Mouse (Mus musculus): ENCODE measurements around the gene Rnps1. TPM values are rescaled to one million over a fixed set of nuclear protein-coding genes. Genes with fewer than 3 reads are reported as not detected.
A peak's percentile ranks its signal among the peaks of the same experiment; 100 is the strongest.

Rnps1 gene
- total and polyA plus RNA-seq, 3 experiments, result 160 to 288 (median 255) TPM

- no peaks in the 10 kb centered on the region for H3K9me3 ChIP-seq (replicated peaks; ENCODE audit: low read length)
- TF ChIP-seq RAD21 (IDR thresholded peaks at IDR 0.05; ENCODE audit: low read depth, low read length) (no peak), ZMIZ1 (IDR thresholded peaks at IDR 0.05; ENCODE audit: low read depth, low read length) (no peak), MXI1 (IDR thresholded peaks at IDR 0.05; ENCODE audit: low read depth, low read length) (no peak), MAFK (IDR thresholded peaks at IDR 0.05; ENCODE audit: insufficient replicate concordance, low read length) (no peak), TCF12 (IDR thresholded peaks at IDR 0.05; ENCODE audit: low read depth, low read length) (no peak), JUN (IDR thresholded peaks at IDR 0.05; ENCODE audit: insufficient read depth, low read depth, low read length) (no peak), MAX (IDR thresholded peaks at IDR 0.05; ENCODE audit: low read length) (no peak), ELF1 (IDR thresholded peaks at IDR 0.05; ENCODE audit: low read depth, low read length) (no peak), UBTF (IDR thresholded peaks at IDR 0.05; ENCODE audit: low read depth, low read length) (no peak)
- no peak for DNase-seq (ENCODE audit: extremely low read depth)
- peaks cover 2 to 58% of the 10 kb centered on the region in 2 experiments for H3K36me3 ChIP-seq (replicated peaks in 1 of 2; ENCODE audit: control insufficient read depth in 1 of 2, insufficient read depth in 1 of 2, low read length in 1 of 2)
- no peak overlapping the region for H3K4me3 ChIP-seq (replicated peaks in 1 of 3; ENCODE audit: low read depth in 2 of 3, low read length in 2 of 3, poor library complexity in 1 of 3)
- no peaks in the 10 kb centered on the region for H3K4me1 ChIP-seq (ENCODE audit: control insufficient read depth in 1 of 2, insufficient read depth in 2 of 2)
- no peak overlapping the region for H3K4me2 ChIP-seq (ENCODE audit: insufficient read depth, low read depth, poor library complexity, severe bottlenecking)
- H3K9ac ChIP-seq (ENCODE audit: insufficient read depth, low read depth), result no peak overlapping the region
- no peak overlapping the region for H3K27ac ChIP-seq (ENCODE audit: insufficient read depth, low read depth)
- no peaks in the 10 kb centered on the region for H3K27me3 ChIP-seq (replicated peaks)
- in situ Hi-C loops (cut with MboI; ENCODE audit: low pct_ligation_motif_present, low pct_unique_long_range_greater_than_20kb, low sequenced_read_pairs) (no loop called here), dilution Hi-C loops (cut with MboI; ENCODE audit: extremely low pct_ligation_motif_present, extremely low pct_unique_long_range_greater_than_20kb, low sequenced_read_pairs) (no loop called here)
- H3K79me2 ChIP-seq (replicated peaks; ENCODE audit: control insufficient read depth, extremely low read depth, insufficient read depth, poor library complexity, severe bottlenecking), result no peaks in the 10 kb centered on the region
Measured at GRCm38 (mm10) chr17:24365863-24366262, 48.5 kb upstream of the Rnps1 start.

GRCm38 (mm10) chr17:24375094-24375712 is 39.2 kb upstream of the Rnps1 start:
- TF ChIP-seq PAX5 (IDR thresholded peaks at IDR 0.05; ENCODE audit: low read length), result no peak
- TF ChIP-seq ZNF384 (IDR thresholded peaks at IDR 0.05; ENCODE audit: low read depth, low read length), result peak; percentile 57
- TF ChIP-seq KAT2A (IDR thresholded peaks at IDR 0.05; ENCODE audit: insufficient replicate concordance, low read length), result no peak
- dilution Hi-C loops (cut with MboI; ENCODE audit: extremely low pct_ligation_motif_present, extremely low pct_unique_long_range_greater_than_20kb, low sequenced_read_pairs), result no loop called here
- Histone ChIP-seq H3K36me3 (replicated peaks in 1 of 2; ENCODE audit: control insufficient read depth in 1 of 2, insufficient read depth in 1 of 2, low read length in 1 of 2) (peaks cover 3 to 77% of the 10 kb centered on the region in 2 experiments), H3K27me3 (replicated peaks) (no peaks in the 10 kb centered on the region), H3K27ac (ENCODE audit: insufficient read depth, low read depth) (no peak overlapping the region), H3K4me2 (ENCODE audit: insufficient read depth, low read depth, poor library complexity, severe bottlenecking) (no peak overlapping the region), H3K9ac (ENCODE audit: insufficient read depth, low read depth) (no peak overlapping the region), H3K4me1 (ENCODE audit: control insufficient read depth in 1 of 2, insufficient read depth in 2 of 2) (peaks cover 3 to 17% of the 10 kb centered on the region in 2 experiments; a peak in 3 of 4 replicates), H3K4me3 (replicated peaks in 1 of 3; ENCODE audit: low read depth in 2 of 3, low read length in 2 of 3, poor library complexity in 1 of 3) (no peak overlapping the region), H3K79me2 (replicated peaks; ENCODE audit: control insufficient read depth, extremely low read depth, insufficient read depth, poor library complexity, severe bottlenecking) (no peaks in the 10 kb centered on the region), H3K9me3 (replicated peaks; ENCODE audit: low read length) (no peaks in the 10 kb centered on the region)
- DNase-seq (ENCODE audit: extremely low read depth), result no peak
- in situ Hi-C loops (cut with MboI; ENCODE audit: low pct_ligation_motif_present, low pct_unique_long_range_greater_than_20kb, low sequenced_read_pairs), result no loop called here

DNA sequence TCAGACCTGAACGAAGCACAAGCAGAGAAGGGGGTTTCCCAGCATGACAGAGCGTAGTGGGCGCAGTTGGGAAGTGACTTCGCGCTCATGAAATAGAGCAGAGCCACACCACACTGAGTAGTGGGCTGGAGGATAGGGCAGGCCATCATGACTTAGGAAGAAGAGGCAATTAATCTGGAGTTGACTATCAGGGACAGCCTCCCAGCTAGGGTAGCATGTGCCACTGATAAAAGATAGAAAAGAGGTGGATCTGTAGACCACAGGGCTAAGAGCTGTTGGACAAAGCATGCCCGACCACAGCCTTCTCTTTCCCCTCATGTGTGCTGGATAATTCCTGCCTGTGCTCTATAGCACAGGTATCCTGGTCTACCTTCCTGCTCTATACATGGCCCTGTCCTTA is 38.5 kb upstream of the Rnps1 start:
- H3K27ac ChIP-seq (ENCODE audit: insufficient read depth, low read depth), result no peak overlapping the region
- no peak for DNase-seq (ENCODE audit: extremely low read depth)
- no peak overlapping the region for H3K9ac ChIP-seq (ENCODE audit: insufficient read depth, low read depth)
- no peaks in the 10 kb centered on the region for H3K27me3 ChIP-seq (replicated peaks)
- dilution Hi-C loops (cut with MboI; ENCODE audit: extremely low pct_ligation_motif_present, extremely low pct_unique_long_range_greater_than_20kb, low sequenced_read_pairs) (no loop called here), in situ Hi-C loops (cut with MboI; ENCODE audit: low pct_ligation_motif_present, low pct_unique_long_range_greater_than_20kb, low sequenced_read_pairs) (no loop called here)
- no peak for TF ChIP-seq HCFC1 (IDR thresholded peaks at IDR 0.05; ENCODE audit: low read depth, low read length)
- TF ChIP-seq BHLHE40 (IDR thresholded peaks at IDR 0.05; ENCODE audit: low read depth, low read length), result 0 out of 2 replicates have a peak, but pooled peaks have one; percentile 6
- TF ChIP-seq MAX (IDR thresholded peaks at IDR 0.05; ENCODE audit: low read length), result no peak
- no peak for TF ChIP-seq MXI1 (IDR thresholded peaks at IDR 0.05; ENCODE audit: low read depth, low read length)
- no peak for TF ChIP-seq USF1 (IDR thresholded peaks at IDR 0.05; ENCODE audit: low read depth, low read length)
- TF ChIP-seq IRF4 (IDR thresholded peaks at IDR 0.05; ENCODE audit: low read depth, low read length), result no peak
- no peak overlapping the region for H3K4me2 ChIP-seq (ENCODE audit: insufficient read depth, low read depth, poor library complexity, severe bottlenecking)
- peaks cover 3 to 72% of the 10 kb centered on the region in 2 experiments for H3K36me3 ChIP-seq (replicated peaks in 1 of 2; ENCODE audit: control insufficient read depth in 1 of 2, insufficient read depth in 1 of 2, low read length in 1 of 2)
- H3K4me1 ChIP-seq (ENCODE audit: control insufficient read depth in 1 of 2, insufficient read depth in 2 of 2), result peaks cover 3 to 17% of the 10 kb centered on the region in 2 experiments; a peak in 3 of 4 replicates
- no peaks in the 10 kb centered on the region for H3K79me2 ChIP-seq (replicated peaks; ENCODE audit: control insufficient read depth, extremely low read depth, insufficient read depth, poor library complexity, severe bottlenecking)
- no peak overlapping the region for H3K4me3 ChIP-seq (replicated peaks in 1 of 3; ENCODE audit: low read depth in 2 of 3, low read length in 2 of 3, poor library complexity in 1 of 3)
- H3K9me3 ChIP-seq (replicated peaks; ENCODE audit: low read length), result no peaks in the 10 kb centered on the region
